Mouse (Mus musculus) ES-Bruce4 (cell line): Measurements from ENCODE around the gene Ackr1. TPM values are rescaled to one million over a fixed set of nuclear protein-coding genes. Genes with fewer than 3 reads are reported as not detected.

Experiments
- H3K27ac ChIP-seq: 2 replicates; pipeline ENCODE4 v1.5.1; 2012; ENCODE audit warnings: low read length, inconsistent platforms; ENCODE audit not compliant: insufficient read depth
- H3K27me3 ChIP-seq: 2 replicates; pipeline ENCODE4 v1.6.1; 2012; ENCODE audit warnings: mild to moderate bottlenecking, low read length, inconsistent platforms; ENCODE audit not compliant: control insufficient read depth, poor library complexity, insufficient read depth, severe bottlenecking
- H3K36me3 ChIP-seq: 2 replicates; pipeline ENCODE4 v1.6.1; 2012; ENCODE audit warnings: inconsistent platforms, mild to moderate bottlenecking, low read length, moderate library complexity; ENCODE audit not compliant: control insufficient read depth, poor library complexity, insufficient read depth, severe bottlenecking
- H3K4me1 ChIP-seq: one replicate; pipeline ENCODE4 v1.8.1; 2011; ENCODE audit warnings: low read length; ENCODE audit not compliant: control insufficient read depth, insufficient read depth
- H3K4me3 ChIP-seq: 2 replicates; pipeline ENCODE4 v1.5.1; 2011; ENCODE audit warnings: low read depth, mild to moderate bottlenecking, low read length
- H3K9ac ChIP-seq: 2 replicates; pipeline ENCODE4 v1.6.1; 2012; ENCODE audit warnings: low read depth, mild to moderate bottlenecking, inconsistent platforms; ENCODE audit not compliant: poor library complexity, severe bottlenecking
- H3K9me3 ChIP-seq: replicated peaks from 2 replicates; pipeline ENCODE4 v1.6.1; 2012; ENCODE audit warnings: mild to moderate bottlenecking, low read length, inconsistent platforms; ENCODE audit not compliant: control insufficient read depth, poor library complexity, insufficient read depth, severe bottlenecking
- CTCF ChIP-seq: IDR thresholded peaks from one replicate; pipeline ENCODE4 v1.8.1; 2011; ENCODE audit warnings: low read depth, low read length
- EP300 ChIP-seq: IDR thresholded peaks from 2 replicates; pipeline ENCODE4 v1.6.1; 2011; ENCODE audit warnings: low read depth, low read length; ENCODE audit not compliant: insufficient read depth
- POLR2A ChIP-seq: IDR thresholded peaks from one replicate; pipeline ENCODE4 v1.8.1; 2011; ENCODE audit warnings: low read length; ENCODE audit not compliant: insufficient read depth
- polyA plus RNA-seq: library from polyadenylated mRNA; stranded (reverse); fragments of >200 nt; gene quantifications from 2 replicates; pipeline ENCODE4 v1.2.4, GENCODE M21; 2011; ENCODE audit warnings: low read depth; ENCODE audit not compliant: missing spikeins, insufficient read depth, insufficient read length

Ackr1 gene
- polyA plus RNA-seq, 1 experiment: not detected

- Histone ChIP-seq H3K4me1 (no peaks in the 10 kb centered on the region), H3K36me3 (no peaks in the 10 kb centered on the region), H3K4me3 (no peak overlapping the region), H3K27me3 (no peaks in the 10 kb centered on the region), H3K27ac (no peak overlapping the region), H3K9me3 (no peaks in the 10 kb centered on the region), H3K9ac (no peak overlapping the region)
- no peak for TF ChIP-seq CTCF
- TF ChIP-seq POLR2A: no peak
- no peak for TF ChIP-seq EP300
Measured at GRCm38 (mm10) chr1:173355107-173355846, 21.7 kb upstream of the Ackr1 start.

DNA sequence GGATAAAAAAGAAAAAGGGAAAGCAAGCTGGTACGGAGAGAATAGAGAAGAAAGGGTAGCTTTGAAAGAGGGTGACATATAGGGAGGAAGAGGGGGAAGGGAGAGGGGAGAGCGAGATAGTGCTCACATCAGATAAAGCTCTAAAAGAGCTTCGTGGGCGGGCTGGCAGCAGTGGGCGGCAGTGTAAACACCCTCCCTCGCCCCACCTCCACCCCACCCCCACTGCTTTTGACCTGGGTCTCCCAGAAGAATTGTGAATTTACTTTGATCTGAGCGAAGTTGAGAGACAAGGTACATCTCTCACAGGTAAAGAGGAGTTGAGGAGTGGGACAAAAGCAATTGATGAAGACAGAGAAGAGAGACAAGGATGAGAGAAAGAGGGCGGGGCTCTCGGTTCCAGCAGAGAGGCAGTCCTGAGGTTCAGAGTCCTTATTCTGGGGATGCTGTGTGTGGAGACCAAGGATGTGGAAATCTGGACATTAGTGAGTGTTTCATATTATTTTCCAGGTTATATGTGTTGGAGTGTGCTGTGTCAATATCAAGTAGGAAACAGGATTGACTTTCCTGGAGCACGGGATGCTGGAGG is 16.9 kb upstream of the Ackr1 start, which contains the start of gene Aim2:
Gene Aim2 (plus strand): TSS at position 508 of the 586 bp plus-strand sequence.
- no peaks in the 10 kb centered on the region for H3K36me3 ChIP-seq
- peaks cover 2% of the 10 kb centered on the region for H3K4me1 ChIP-seq
- no peaks in the 10 kb centered on the region for H3K27me3 ChIP-seq
- H3K9ac ChIP-seq: no peak within 1 kb of the TSS
- no peak within 1 kb of the TSS for H3K4me3 ChIP-seq
- TF ChIP-seq POLR2A (no peak), EP300 (no peak), CTCF (no peak)
- no peak within 1 kb of the TSS for H3K27ac ChIP-seq
- H3K9me3 ChIP-seq: no peaks in the 10 kb centered on the region

GRCm38 (mm10) chr1:173349946-173350345 is 16.4 kb upstream of the Ackr1 start:
- TF ChIP-seq CTCF: no peak
- TF ChIP-seq POLR2A: no peak
- TF ChIP-seq EP300: no peak
- H3K9me3 ChIP-seq: no peaks in the 10 kb centered on the region
- peaks cover 2% of the 10 kb centered on the region for H3K4me1 ChIP-seq
- H3K9ac ChIP-seq: no peak overlapping the region
- H3K27ac ChIP-seq: no peak overlapping the region
- H3K4me3 ChIP-seq: no peak overlapping the region
- H3K27me3 ChIP-seq: no peaks in the 10 kb centered on the region
- no peaks in the 10 kb centered on the region for H3K36me3 ChIP-seq

DNA sequence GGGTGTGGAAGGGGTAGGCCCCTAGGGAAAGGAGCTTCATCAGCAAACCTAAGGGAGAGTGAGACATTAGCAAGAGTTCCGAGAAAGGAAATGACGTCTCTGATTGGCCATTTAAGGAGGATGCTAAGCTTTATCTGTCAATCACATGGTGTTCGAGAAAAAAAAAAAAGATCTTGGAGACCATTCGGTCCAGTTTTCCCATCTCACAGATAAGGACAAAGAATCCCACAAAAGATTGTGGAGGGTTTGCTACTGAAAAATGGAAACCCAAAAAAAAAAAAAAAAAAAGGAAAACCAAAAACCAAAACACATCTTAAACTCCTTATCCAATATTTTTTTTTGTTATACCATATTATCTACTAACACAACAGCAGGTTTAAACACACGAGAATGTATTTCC is 15.6 kb upstream of the Ackr1 start:
- TF ChIP-seq CTCF: no peak
- no peak for TF ChIP-seq POLR2A
- no peak for TF ChIP-seq EP300
- Histone ChIP-seq H3K27me3 (no peaks in the 10 kb centered on the region), H3K9me3 (no peaks in the 10 kb centered on the region), H3K36me3 (no peaks in the 10 kb centered on the region), H3K4me3 (no peak overlapping the region), H3K9ac (no peak overlapping the region), H3K27ac (0 out of 2 replicates have a peak overlapping the region, but pooled peaks have one; percentile 49), H3K4me1 (peaks cover 2% of the 10 kb centered on the region)

- H3K4me1 ChIP-seq: peaks cover 2% of the 10 kb centered on the region
- H3K27ac ChIP-seq: peak overlapping the region; percentile 61
- no peaks in the 10 kb centered on the region for H3K36me3 ChIP-seq
Measured at GRCm38 (mm10) chr1:173348527-173348926, 15.0 kb upstream of the Ackr1 start.

DNA sequence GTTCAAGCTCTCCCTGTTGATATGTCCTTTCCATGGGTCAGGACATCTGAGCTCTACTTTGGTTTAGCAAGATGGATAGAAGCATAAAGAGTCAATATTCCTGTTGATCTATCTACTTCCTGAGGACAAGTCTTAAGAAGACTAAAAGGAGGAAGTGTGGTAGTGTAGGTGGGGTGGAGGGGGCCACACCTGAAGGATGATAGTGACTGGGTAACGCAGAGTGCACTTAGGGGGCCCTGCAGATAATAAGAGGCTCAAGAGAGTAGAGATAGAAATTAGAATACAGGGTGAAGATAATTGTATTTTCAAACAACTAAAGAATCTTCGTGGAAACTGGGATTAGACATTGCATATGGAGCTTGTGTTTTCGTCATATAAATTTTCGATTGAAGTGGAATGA is 11.6 kb upstream of the Ackr1 start:
- no peak for TF ChIP-seq CTCF
- TF ChIP-seq POLR2A: no peak
- no peak for TF ChIP-seq EP300
- Histone ChIP-seq H3K27ac (no peak overlapping the region), H3K9ac (no peak overlapping the region), H3K27me3 (no peaks in the 10 kb centered on the region), H3K4me1 (peaks cover 2% of the 10 kb centered on the region), H3K36me3 (no peaks in the 10 kb centered on the region), H3K4me3 (no peak overlapping the region), H3K9me3 (no peaks in the 10 kb centered on the region)

More at GRCm38 (mm10) chr1:173348527-173348926, 15.0 kb upstream of the Ackr1 start:
- no peaks in the 10 kb centered on the region for H3K9me3 ChIP-seq
- H3K4me3 ChIP-seq: no peak overlapping the region
- H3K9ac ChIP-seq: no peak overlapping the region
- TF ChIP-seq EP300 (no peak), POLR2A (no peak), CTCF (no peak)
- no peaks in the 10 kb centered on the region for H3K27me3 ChIP-seq
